Mouse (Mus musculus) hindbrain, postnatal 0 days (tissue): ENCODE data around the gene Tsc22d1. TPM values are rescaled to one million over a fixed set of nuclear protein-coding genes. Genes with fewer than 3 reads are reported as not detected.

Source experiments
- ATAC-seq: fragments of 200-750 bp; cut with Nextera tagmentation; 2 replicates; pipeline ENCODE4 v1.8.0; 2017; ENCODE audit warnings: mild to moderate bottlenecking, moderate TSS enrichment, moderate library complexity
- DNase-seq: peaks from one replicate; pipeline ENCODE4 v3.0.0-alpha.2; 2015; ENCODE audit warnings: low spot score
- H3K27ac ChIP-seq: fragments of 300-500 bp; sonication (generic); 2 replicates; pipeline ENCODE4 v1.5.1; 2014; ENCODE audit warnings: mild to moderate bottlenecking
- H3K27me3 ChIP-seq: fragments of 300-500 bp; sonication (generic); 2 replicates; pipeline ENCODE4 v1.6.1; 2014; ENCODE audit warnings: low read length, mixed read lengths; ENCODE audit not compliant: insufficient read depth
- H3K36me3 ChIP-seq: fragments of 300-500 bp; sonication (generic); 2 replicates; pipeline ENCODE4 v1.6.1; 2014; ENCODE audit warnings: low read length, mixed read lengths; ENCODE audit not compliant: insufficient read depth
- H3K4me1 ChIP-seq: fragments of 300-500 bp; sonication (generic); 2 replicates; pipeline ENCODE4 v1.6.1; 2014; ENCODE audit warnings: antibody characterized with exemption, low read length, mixed read lengths; ENCODE audit not compliant: insufficient read depth
- H3K4me2 ChIP-seq: fragments of 300-500 bp; sonication (generic); 2 replicates; pipeline ENCODE4 v1.6.1; 2014; ENCODE audit warnings: low read depth, mild to moderate bottlenecking, low read length, moderate library complexity, mixed read lengths
- H3K4me3 ChIP-seq: fragments of 300-500 bp; sonication (generic); 2 replicates; pipeline ENCODE4 v1.5.1; 2014; ENCODE audit warnings: low read length
- H3K9ac ChIP-seq: fragments of 300-500 bp; sonication (generic); replicated peaks from 2 replicates; pipeline ENCODE4 v1.6.1; 2014; ENCODE audit warnings: mild to moderate bottlenecking, low read length, moderate library complexity, mixed read lengths
- H3K9me3 ChIP-seq: fragments of 300-500 bp; sonication (generic); 2 replicates; pipeline ENCODE4 v1.6.1; 2016; ENCODE audit warnings: low read length, mixed read lengths
- CTCF ChIP-seq: IDR thresholded peaks from 2 replicates; pipeline ENCODE4 v1.5.1; 2016; ENCODE audit warnings: antibody characterized with exemption, control low read depth, low read depth
- WGBS: fragments of 180-500 bp; shearing (Covaris S2); extraction: QIAGEN DNeasy Blood & Tissue Kit; methylation state at CpG from one replicate; pipeline ENCODE4 v1.1.7; 2014; 5-methylcytosine and 5-hydroxymethylcytosine counted together
- polyA plus RNA-seq: library from polyadenylated mRNA; unstranded; fragments of >200 nt; fragmentation: Nextera tagmentation; extraction: Ambion mirVana; gene quantifications from 2 replicates; pipeline ENCODE4 v1.2.1, GENCODE M21; 2015
- total RNA-seq: library from RNA; depleted of rRNA; stranded (reverse); fragments of >200 nt; gene quantifications from 2 replicates; pipeline ENCODE4 v1.2.3, GENCODE M21; 2014

Tsc22d1 gene
- total and polyA plus RNA-seq, 2 experiments from 2014 or later: 525 to 544 TPM

- Histone ChIP-seq H3K4me3 (no peak overlapping the region), H3K4me2 (no peak overlapping the region), H3K9me3 (no peaks in the 10 kb centered on the region), H3K36me3 (no peaks in the 10 kb centered on the region), H3K27me3 (no peaks in the 10 kb centered on the region), H3K4me1 (0 out of 2 replicates have a peak, but pooled peaks cover 6% of the 10 kb centered on the region), H3K27ac (no peak overlapping the region), H3K9ac (no peak overlapping the region)
- TF ChIP-seq CTCF: no peak
- peak; percentile 31 for DNase-seq
- WGBS: 34% methylated on average over 7 of the region's 7 CpGs
- 0 out of 2 replicates have a peak, but pooled peaks have one; percentile 12 for ATAC-seq
Measured at GRCm38 (mm10) chr14:76455159-76455558, 40.4 kb downstream of the Tsc22d1 start.

- ATAC-seq (no peak), DNase-seq (no peak)
- Histone ChIP-seq H3K4me2 (no peak overlapping the region), H3K4me3 (no peak overlapping the region), H3K9ac (no peak overlapping the region), H3K36me3 (no peaks in the 10 kb centered on the region), H3K27ac (no peak overlapping the region), H3K9me3 (no peaks in the 10 kb centered on the region), H3K4me1 (0 out of 2 replicates have a peak, but pooled peaks cover 6% of the 10 kb centered on the region), H3K27me3 (no peaks in the 10 kb centered on the region)
- TF ChIP-seq CTCF: no peak
- 78% methylated on average over 3 of the region's 3 CpGs for WGBS
Measured at GRCm38 (mm10) chr14:76457696-76458095, 42.9 kb downstream of the Tsc22d1 start.

GRCm38 (mm10) chr14:76460181-76460580 lies 45.4 kb downstream of the Tsc22d1 start:
- Histone ChIP-seq H3K27me3 (no peaks in the 10 kb centered on the region), H3K4me3 (no peak overlapping the region), H3K4me1 (0 out of 2 replicates have a peak, but pooled peaks cover 3% of the 10 kb centered on the region), H3K36me3 (no peaks in the 10 kb centered on the region; the same call in 1 of the 2 replicates), H3K9me3 (no peaks in the 10 kb centered on the region), H3K4me2 (no peak overlapping the region), H3K27ac (no peak overlapping the region), H3K9ac (no peak overlapping the region)
- TF ChIP-seq CTCF: no peak
- DNase-seq (no peak), ATAC-seq (no peak)
- 68% methylated on average over 7 of the region's 7 CpGs for WGBS

- Histone ChIP-seq H3K9me3 (no peaks in the 10 kb centered on the region), H3K4me1 (0 out of 2 replicates have a peak, but pooled peaks cover 4% of the 10 kb centered on the region), H3K27ac (no peak overlapping the region), H3K4me2 (no peak overlapping the region), H3K4me3 (no peak overlapping the region), H3K9ac (no peak overlapping the region), H3K27me3 (no peaks in the 10 kb centered on the region), H3K36me3 (no peaks in the 10 kb centered on the region; the same call in 1 of the 2 replicates)
- 72% methylated on average over 10 of the region's 10 CpGs for WGBS
- no peak for TF ChIP-seq CTCF
- ATAC-seq (no peak), DNase-seq (no peak)
Measured at GRCm38 (mm10) chr14:76461182-76461775, 46.5 kb downstream of the Tsc22d1 start.

GRCm38 (mm10) chr14:76463414-76464098 lies 48.8 kb downstream of the Tsc22d1 start:
- H3K9ac ChIP-seq: no peak overlapping the region
- H3K27me3 ChIP-seq: no peaks in the 10 kb centered on the region
- 86% methylated on average over 4 of the region's 4 CpGs for WGBS
- no peak for ATAC-seq
- no peaks in the 10 kb centered on the region for H3K9me3 ChIP-seq
- no peak for TF ChIP-seq CTCF
- no peak overlapping the region for H3K27ac ChIP-seq
- H3K36me3 ChIP-seq: no peaks in the 10 kb centered on the region; the same call in 1 of the 2 replicates
- no peak overlapping the region for H3K4me2 ChIP-seq
- no peak for DNase-seq
- H3K4me3 ChIP-seq: no peak overlapping the region
- H3K4me1 ChIP-seq: 0 out of 2 replicates have a peak, but pooled peaks cover 7% of the 10 kb centered on the region

- no peak overlapping the region for H3K9ac ChIP-seq
- H3K4me2 ChIP-seq: no peak overlapping the region
- DNase-seq: peak; percentile 30
- no peak for ATAC-seq
- no peak overlapping the region for H3K27ac ChIP-seq
- H3K9me3 ChIP-seq: no peaks in the 10 kb centered on the region
- no peaks in the 10 kb centered on the region for H3K27me3 ChIP-seq
- no peak overlapping the region for H3K4me3 ChIP-seq
- no peaks in the 10 kb centered on the region; the same call in 1 of the 2 replicates for H3K36me3 ChIP-seq
- TF ChIP-seq CTCF: no peak
- 47% methylated on average over 3 of the region's 3 CpGs for WGBS
- H3K4me1 ChIP-seq: 0 out of 2 replicates have a peak, but pooled peaks cover 7% of the 10 kb centered on the region
Measured at GRCm38 (mm10) chr14:76464967-76465366, 50.2 kb downstream of the Tsc22d1 start.
